Mouse (Mus musculus): ENCODE data around the gene Tuba1a. TPM values are rescaled to one million over a fixed set of nuclear protein-coding genes. Genes with fewer than 3 reads are reported as not detected.

Gene Tuba1a
- polyA plus RNA-seq, 1 experiment from 2014 or later = 2,353 TPM

GRCm38 (mm10) chr15:98992086-98992912, 38.8 kb upstream of the Tuba1a start:
- H3K9me3 ChIP-seq = no peaks in the 10 kb centered on the region
- peak overlapping the region; percentile 64 for H3K4me2 ChIP-seq (replicated peaks)
- no peaks in the 10 kb centered on the region for H3K27me3 ChIP-seq
- peaks cover 39% of the 10 kb centered on the region for H3K4me1 ChIP-seq
- 27% methylated on average over 17 of the region's 17 CpGs for WGBS
- ATAC-seq (ENCODE audit: insufficient number of reproducible peaks, insufficient read depth, low FRiP score, low TSS enrichment) = no peak
- H3K9ac ChIP-seq = peak overlapping the region; percentile 63
- peak overlapping the region; percentile 39 for H3K4me3 ChIP-seq
- H3K27ac ChIP-seq = peak overlapping the region; percentile 95
- no peaks in the 10 kb centered on the region for H3K36me3 ChIP-seq

- no peak overlapping the region for H3K4me3 ChIP-seq
- H3K4me2 ChIP-seq (replicated peaks) = peak overlapping the region; percentile 64
- no peaks in the 10 kb centered on the region for H3K27me3 ChIP-seq
- no peaks in the 10 kb centered on the region for H3K36me3 ChIP-seq
- ATAC-seq (ENCODE audit: insufficient number of reproducible peaks, insufficient read depth, low FRiP score, low TSS enrichment) = no peak
- H3K27ac ChIP-seq = peak overlapping the region; percentile 95
- WGBS = 12% methylated on average over 9 of the region's 9 CpGs
- no peaks in the 10 kb centered on the region for H3K9me3 ChIP-seq
- peak overlapping the region; percentile 21; the same call in 1 of the 2 replicates for H3K9ac ChIP-seq
- peaks cover 45% of the 10 kb centered on the region for H3K4me1 ChIP-seq
These were observed 38.1 kb upstream of the Tuba1a start for GRCm38 (mm10) chr15:98991540-98992050.

- no peaks in the 10 kb centered on the region for H3K9me3 ChIP-seq
- H3K9ac ChIP-seq = peak overlapping the region; percentile 21; the same call in 1 of the 2 replicates
- H3K4me1 ChIP-seq = peaks cover 51% of the 10 kb centered on the region
- H3K4me3 ChIP-seq = no peak overlapping the region
- peak overlapping the region; percentile 95 for H3K27ac ChIP-seq
- peak overlapping the region; percentile 64 for H3K4me2 ChIP-seq (replicated peaks)
- no peaks in the 10 kb centered on the region for H3K36me3 ChIP-seq
- ATAC-seq (ENCODE audit: insufficient number of reproducible peaks, insufficient read depth, low FRiP score, low TSS enrichment) = no peak
- H3K27me3 ChIP-seq = no peaks in the 10 kb centered on the region
- 21% methylated on average over 15 of the region's 15 CpGs for WGBS
These were observed 37.4 kb upstream of the Tuba1a start for GRCm38 (mm10) chr15:98990669-98991539.

GRCm38 (mm10) chr15:98989701-98990430, 36.4 kb upstream of the Tuba1a start:
- ATAC-seq (ENCODE audit: insufficient number of reproducible peaks, insufficient read depth, low FRiP score, low TSS enrichment) = no peak
- WGBS = 39% methylated on average over 11 of the region's 12 CpGs
- H3K9me3 ChIP-seq = no peaks in the 10 kb centered on the region
- no peaks in the 10 kb centered on the region for H3K27me3 ChIP-seq
- peak overlapping the region; percentile 30; the same call in 1 of the 2 replicates for H3K27ac ChIP-seq
- H3K4me3 ChIP-seq = no peak overlapping the region
- no peaks in the 10 kb centered on the region for H3K36me3 ChIP-seq
- peaks cover 57% of the 10 kb centered on the region for H3K4me1 ChIP-seq
- no peak overlapping the region for H3K9ac ChIP-seq
- 0 out of 2 replicates have a peak overlapping the region, but pooled peaks have one; percentile 64 for H3K4me2 ChIP-seq (replicated peaks)

- Histone ChIP-seq H3K4me1 (peaks cover 57% of the 10 kb centered on the region), H3K4me2 (replicated peaks) (no peak overlapping the region), H3K27ac (no peak overlapping the region; the same call in 1 of the 2 replicates), H3K27me3 (no peaks in the 10 kb centered on the region), H3K36me3 (no peaks in the 10 kb centered on the region), H3K9ac (no peak overlapping the region), H3K9me3 (no peaks in the 10 kb centered on the region), H3K4me3 (no peak overlapping the region)
- no peak for ATAC-seq (ENCODE audit: insufficient number of reproducible peaks, insufficient read depth, low FRiP score, low TSS enrichment)
- WGBS = 82% methylated on average over 3 of the region's 3 CpGs
These were observed 35.3 kb upstream of the Tuba1a start for GRCm38 (mm10) chr15:98988787-98989186.

- no peak for ATAC-seq (ENCODE audit: insufficient number of reproducible peaks, insufficient read depth, low FRiP score, low TSS enrichment)
- WGBS = 43% methylated on average over 8 of the region's 8 CpGs
- no peaks in the 10 kb centered on the region for H3K36me3 ChIP-seq
- no peak overlapping the region; the same call in 1 of the 2 replicates for H3K9ac ChIP-seq
- H3K4me1 ChIP-seq = peaks cover 57% of the 10 kb centered on the region
- H3K4me3 ChIP-seq = no peak overlapping the region
- no peaks in the 10 kb centered on the region for H3K27me3 ChIP-seq
- no peaks in the 10 kb centered on the region for H3K9me3 ChIP-seq
- peak overlapping the region; percentile 85 for H3K27ac ChIP-seq
- no peak overlapping the region; the same call in 1 of the 2 replicates for H3K4me2 ChIP-seq (replicated peaks)
These were observed 34.2 kb upstream of the Tuba1a start for GRCm38 (mm10) chr15:98987661-98988181.

- Histone ChIP-seq H3K4me2 (replicated peaks) (no peak overlapping the region), H3K27me3 (no peaks in the 10 kb centered on the region), H3K4me3 (no peak overlapping the region), H3K9ac (no peak overlapping the region; the same call in 1 of the 2 replicates), H3K27ac (peak overlapping the region; percentile 85), H3K4me1 (peaks cover 52% of the 10 kb centered on the region), H3K36me3 (no peaks in the 10 kb centered on the region), H3K9me3 (no peaks in the 10 kb centered on the region)
- no peak for ATAC-seq (ENCODE audit: insufficient number of reproducible peaks, insufficient read depth, low FRiP score, low TSS enrichment)
- 22% methylated on average over 7 of the region's 7 CpGs for WGBS
These were observed 33.7 kb upstream of the Tuba1a start for GRCm38 (mm10) chr15:98987077-98987630.

GRCm38 (mm10) chr15:98985982-98986715, 32.6 kb upstream of the Tuba1a start:
- Histone ChIP-seq H3K27ac (peak overlapping the region; percentile 85), H3K27me3 (no peaks in the 10 kb centered on the region), H3K4me1 (peaks cover 45% of the 10 kb centered on the region), H3K4me2 (replicated peaks) (peak overlapping the region; percentile 63), H3K4me3 (peak overlapping the region; percentile 44), H3K36me3 (no peaks in the 10 kb centered on the region), H3K9ac (peak overlapping the region; percentile 57), H3K9me3 (no peaks in the 10 kb centered on the region)
- 36% methylated on average over 12 of the region's 12 CpGs for WGBS
- ATAC-seq (ENCODE audit: insufficient number of reproducible peaks, insufficient read depth, low FRiP score, low TSS enrichment) = no peak

- no peaks in the 10 kb centered on the region for H3K36me3 ChIP-seq
- peak overlapping the region; percentile 85 for H3K27ac ChIP-seq
- peak; percentile 68 for ATAC-seq (ENCODE audit: insufficient number of reproducible peaks, insufficient read depth, low FRiP score, low TSS enrichment)
- peaks cover 37% of the 10 kb centered on the region for H3K4me1 ChIP-seq
- WGBS = 3% methylated on average over 29 of the region's 29 CpGs
- no peaks in the 10 kb centered on the region for H3K9me3 ChIP-seq
- H3K4me2 ChIP-seq (replicated peaks) = peak overlapping the region; percentile 63
- H3K4me3 ChIP-seq = peak overlapping the region; percentile 44
- no peaks in the 10 kb centered on the region for H3K27me3 ChIP-seq
- H3K9ac ChIP-seq = peak overlapping the region; percentile 57
These were observed 31.9 kb upstream of the Tuba1a start for GRCm38 (mm10) chr15:98985240-98985981.

- H3K4me1 ChIP-seq = peaks cover 32% of the 10 kb centered on the region
- no peaks in the 10 kb centered on the region for H3K27me3 ChIP-seq
- ATAC-seq (ENCODE audit: insufficient number of reproducible peaks, insufficient read depth, low FRiP score, low TSS enrichment) = no peak
- H3K4me3 ChIP-seq = peak overlapping the region; percentile 12; the same call in 1 of the 2 replicates
- H3K9ac ChIP-seq = no peak overlapping the region
- no peaks in the 10 kb centered on the region for H3K36me3 ChIP-seq
- WGBS = 53% methylated on average over 6 of the region's 6 CpGs
- peak overlapping the region; percentile 85 for H3K27ac ChIP-seq
- no peaks in the 10 kb centered on the region for H3K9me3 ChIP-seq
- peak overlapping the region; percentile 63 for H3K4me2 ChIP-seq (replicated peaks)
These were observed 31.2 kb upstream of the Tuba1a start for GRCm38 (mm10) chr15:98984681-98985080.
